Mouse (Mus musculus) B cell, adult 2 months (primary cell): ENCODE results near the gene Zzz3.

Experiments used
- DNase-seq, 2 experiments: peaks; one replicate each; pipeline ENCODE4 v3.0.0; 2022

Zzz3 gene

DNA sequence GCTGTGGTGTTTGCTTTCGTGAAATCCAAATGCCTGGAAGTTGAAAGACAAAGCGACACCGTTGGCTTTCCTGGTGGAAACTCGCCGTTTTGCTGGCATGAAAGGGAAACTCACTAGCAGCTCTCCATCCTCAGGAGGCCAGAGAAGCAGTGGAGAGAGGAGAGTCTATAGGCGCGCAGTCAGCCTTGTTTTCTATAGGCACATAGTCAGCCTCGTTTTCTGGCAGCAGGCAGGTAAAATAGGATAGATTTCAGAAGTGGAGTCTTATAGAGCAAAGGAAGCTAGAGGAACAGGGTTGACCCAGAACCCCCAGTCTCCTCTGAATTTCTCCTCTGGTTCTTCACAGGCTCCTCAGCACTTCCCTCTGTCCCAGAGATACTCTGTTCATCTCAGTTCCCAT is 72.8 kb downstream of the Zzz3 start:
- DNase-seq, result no peak

DNA sequence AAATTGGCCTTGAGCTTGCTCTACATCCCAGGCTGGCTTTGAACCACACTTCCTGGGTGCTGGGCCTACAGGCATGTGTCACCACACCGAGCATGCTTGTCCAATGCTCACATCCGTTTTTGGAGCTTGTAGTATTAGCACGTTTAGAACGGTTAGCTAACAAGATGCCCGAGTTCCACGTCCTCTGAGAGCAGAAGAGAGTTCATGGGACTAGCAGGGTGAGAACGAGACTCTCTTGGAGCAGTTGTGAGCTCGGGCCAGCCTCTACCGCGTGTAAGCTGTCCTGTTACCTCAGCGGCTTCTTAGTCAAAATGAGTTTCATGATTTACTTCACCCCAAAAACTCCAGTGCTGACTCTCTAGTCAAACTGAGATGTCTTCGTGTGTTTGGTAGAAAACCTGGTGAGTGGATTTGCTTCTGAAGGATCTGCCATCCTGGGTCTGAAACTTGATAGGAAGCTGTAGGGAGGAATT is 73.3 kb downstream of the Zzz3 start:
- DNase-seq, result no peak

DNA sequence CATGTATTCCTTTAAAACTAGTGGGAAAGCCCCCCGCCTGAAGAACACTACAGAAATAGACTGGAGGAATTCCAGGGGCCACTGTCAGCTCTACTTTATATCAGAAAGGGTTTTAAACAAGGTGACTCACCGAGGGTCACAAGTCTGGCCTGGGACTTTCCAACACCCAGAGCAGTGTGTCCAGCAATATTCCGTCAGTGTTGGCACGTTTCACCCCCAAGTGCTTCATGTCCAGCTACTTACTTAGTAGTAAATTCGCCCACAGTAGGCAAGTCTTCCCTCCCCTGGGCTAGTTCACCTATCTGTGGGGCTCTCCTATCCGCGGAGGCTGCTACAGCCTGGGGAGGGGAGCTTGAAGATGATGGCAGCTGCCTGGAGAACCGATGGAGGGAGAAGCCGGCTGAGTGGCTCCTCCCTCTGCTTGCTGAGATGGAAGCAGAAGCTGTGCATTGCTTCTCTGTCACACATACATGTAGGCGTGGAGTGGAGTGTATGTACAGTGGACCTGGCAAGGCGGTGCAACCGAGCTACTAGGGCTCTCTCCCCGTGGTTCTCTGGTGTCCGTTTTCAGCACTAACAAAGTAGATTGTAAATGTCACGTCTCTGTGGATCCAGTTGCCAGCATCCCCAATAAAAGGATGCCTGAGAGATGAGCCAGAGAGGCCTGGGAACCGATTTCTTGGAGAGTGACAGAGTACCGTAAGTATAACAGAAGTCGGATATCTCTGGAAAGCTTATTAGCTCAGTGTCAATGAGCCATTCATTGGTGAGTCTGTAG is 74.3 kb downstream of the Zzz3 start:
- DNase-seq, result no peak

DNA sequence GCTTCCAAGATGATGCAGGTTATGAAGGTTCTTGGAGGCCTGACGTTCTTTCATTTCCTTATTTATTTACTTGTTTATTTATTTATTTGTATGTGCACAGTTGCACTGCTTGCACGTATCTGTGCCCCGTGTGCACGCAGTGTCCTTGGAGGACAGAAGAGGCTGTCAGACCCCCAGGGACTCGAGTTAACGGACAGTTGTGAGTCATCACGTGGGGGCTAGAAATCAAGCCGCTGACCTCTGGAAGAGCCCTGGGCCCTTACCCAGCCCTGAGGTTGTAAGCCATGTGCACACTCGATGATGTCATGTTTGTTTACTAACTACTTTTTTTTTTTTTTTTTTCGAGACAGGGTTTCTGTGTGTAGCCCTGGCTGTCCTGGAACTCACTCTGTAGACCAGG is 75.1 kb downstream of the Zzz3 start:
- DNase-seq, result no peak

DNA sequence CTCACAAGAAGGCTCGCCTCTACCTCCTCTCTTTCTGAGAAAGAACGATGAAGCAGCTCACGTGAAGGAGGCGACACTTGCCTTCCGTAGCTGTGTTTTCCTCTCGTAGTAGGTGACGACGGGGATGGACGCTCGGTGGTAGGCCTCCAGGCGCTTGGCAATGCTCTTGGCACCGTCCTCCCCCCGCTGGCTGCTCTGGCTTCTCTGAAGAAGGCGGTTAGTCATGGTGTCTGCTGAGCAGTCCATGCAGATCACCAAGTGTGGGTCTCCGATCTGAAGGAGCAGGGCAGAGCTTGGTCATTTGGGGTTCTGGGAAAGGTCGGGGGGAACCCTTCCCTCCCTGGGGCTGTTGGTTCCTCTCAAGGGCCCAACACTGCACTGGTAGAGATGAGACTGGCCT is 77.4 kb downstream of the Zzz3 start:
- DNase-seq, result no peak

DNA sequence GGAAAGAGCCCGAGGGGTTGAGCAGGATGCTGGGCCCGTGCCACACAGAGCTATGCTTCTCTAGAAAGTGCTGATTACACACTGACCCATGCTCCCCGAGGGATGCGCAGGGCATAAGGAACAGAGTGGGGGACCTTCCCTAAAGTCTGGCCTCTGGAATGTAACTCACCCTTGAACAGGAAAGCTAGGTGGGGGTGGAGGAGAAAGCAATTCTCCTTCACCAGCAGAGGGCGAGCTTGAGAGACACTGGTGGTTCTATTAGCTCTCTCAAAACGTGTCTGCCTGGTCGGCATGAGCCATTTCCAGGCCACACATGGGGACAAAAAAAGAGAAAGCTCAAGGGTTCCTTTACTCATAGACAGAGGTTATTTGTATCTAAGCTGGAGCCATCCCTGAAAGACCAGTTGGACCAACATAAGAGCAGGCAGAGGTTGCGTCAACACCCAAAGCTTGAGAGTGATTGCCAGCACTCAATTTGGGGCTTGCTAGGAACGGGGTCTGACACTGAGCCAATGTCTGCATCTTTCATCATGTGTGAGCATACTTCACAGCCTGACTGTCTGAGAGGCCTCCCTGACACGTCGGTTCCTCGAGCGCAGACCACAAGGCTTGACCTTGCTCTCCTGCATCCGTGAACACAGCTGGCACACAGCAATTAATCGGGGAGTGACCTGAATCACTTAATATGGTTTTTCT is 79.5 kb downstream of the Zzz3 start:
- peak; percentile 50 to 51 for DNase-seq

DNA sequence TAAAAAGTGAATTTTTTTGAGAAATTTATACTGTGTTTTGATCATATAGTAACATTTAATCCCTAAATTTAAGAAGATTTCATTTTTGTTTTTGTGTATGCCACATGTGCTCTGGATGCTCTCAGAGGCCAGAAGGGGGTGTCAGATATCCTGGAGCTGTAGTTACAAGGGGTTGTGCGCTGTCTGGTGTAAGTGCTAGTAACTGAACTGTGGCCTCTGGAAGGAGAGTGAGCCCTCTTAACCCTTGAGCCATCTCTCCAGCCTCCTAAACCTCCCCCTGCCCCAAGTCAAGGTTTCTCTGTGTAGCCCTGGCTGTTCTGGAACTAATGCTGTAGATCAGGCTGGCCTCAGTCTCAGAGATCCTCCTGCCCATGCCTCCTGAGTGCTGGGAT is 80.0 kb downstream of the Zzz3 start:
- DNase-seq, result no peak

DNA sequence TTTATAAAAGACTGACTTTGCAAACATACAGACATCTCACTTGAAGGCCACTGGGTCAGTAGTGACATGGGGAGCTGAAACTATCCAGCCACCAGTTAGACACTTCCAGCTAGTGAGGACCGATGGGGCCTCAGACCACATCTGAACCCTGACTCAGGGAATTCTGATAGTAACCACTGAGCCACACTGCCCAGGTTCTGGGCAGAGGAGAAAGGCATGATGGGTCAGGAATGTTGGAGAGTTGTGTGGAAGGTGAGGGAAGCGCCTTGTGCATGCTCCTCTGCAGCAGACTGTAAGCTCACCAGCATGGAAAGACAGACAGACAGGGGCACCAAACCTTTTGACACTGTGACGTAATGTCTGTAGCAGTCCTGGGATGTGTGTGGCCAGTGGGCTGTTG is 80.6 kb downstream of the Zzz3 start:
- no peak for DNase-seq

DNA sequence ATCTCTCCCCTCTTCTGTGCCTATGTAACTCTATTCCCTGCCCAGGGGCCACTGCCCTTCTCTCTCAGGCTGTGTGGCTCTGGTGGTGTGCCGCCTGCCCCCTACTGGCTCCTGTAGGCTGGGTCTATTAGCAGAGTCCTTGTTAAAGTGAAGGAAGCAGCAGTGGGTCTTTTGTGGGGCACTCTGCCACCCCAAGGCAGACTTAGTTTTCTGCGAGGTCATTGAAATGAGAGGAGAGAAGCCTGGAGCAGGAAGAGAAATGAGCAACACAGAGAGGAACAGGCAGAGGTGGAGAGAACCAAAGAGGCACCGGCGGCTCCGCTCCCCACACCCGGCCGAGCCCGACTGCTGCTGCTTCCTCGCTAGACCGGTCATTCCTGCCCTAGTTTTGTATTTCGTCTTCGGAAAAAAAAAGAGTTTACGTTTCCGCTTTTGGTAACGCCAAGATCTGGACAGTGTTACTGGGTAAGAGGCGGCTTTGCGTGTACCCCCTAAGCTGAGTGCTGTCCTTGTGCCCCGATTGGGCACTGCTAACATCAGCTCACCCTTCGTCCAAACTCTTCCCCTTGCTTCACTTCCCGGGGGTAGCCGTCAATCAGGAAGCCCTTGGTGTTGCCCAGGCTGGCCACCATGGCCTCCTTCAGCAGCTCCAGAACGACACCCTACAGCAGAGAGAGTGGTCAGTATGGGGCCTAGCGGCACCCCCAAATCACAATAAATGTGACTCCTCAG is 82.7 kb downstream of the Zzz3 start:
- DNase-seq, result peak; percentile 70 to 74

DNA sequence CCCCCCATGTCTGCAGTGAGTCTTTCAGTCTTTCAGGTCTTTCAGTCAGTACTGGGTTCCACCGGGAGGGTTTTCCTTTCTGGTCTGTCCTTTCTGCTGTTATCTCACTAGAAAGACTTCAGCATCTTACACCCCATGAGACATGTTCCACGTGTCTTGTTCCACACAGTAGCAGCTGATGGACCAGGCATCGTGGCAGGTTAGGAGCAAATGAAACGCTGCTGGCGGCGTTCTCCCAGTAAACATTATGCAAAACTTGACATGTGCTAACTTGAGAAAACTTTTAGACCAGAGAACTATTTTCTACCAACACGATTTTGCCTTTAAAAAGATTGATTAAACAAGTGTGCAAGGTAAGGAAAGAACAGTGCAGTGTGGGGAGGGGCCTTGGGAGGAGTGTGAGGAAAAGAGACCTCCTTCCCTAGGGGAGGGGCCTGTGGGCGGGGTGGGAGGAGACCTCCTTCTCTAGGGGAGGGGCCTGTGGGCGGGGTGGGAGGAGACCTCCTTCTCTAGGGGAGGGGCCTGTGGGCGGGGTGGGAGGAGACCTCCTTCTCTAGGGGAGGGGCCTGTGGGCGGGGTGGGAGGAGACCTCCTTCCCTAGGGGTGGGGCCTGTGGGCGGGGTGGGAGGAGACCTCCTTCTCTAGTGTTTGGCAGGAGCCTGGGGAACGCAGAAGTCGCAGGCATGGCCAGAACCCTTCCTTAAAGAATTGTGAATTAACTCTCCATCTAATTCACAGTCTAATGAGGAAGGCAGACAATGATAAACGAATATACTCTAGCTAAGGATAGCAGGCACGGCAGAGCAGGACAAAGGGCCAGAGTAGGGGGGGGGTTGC is 83.5 kb downstream of the Zzz3 start:
- peak; percentile 51 to 53 for DNase-seq

DNA sequence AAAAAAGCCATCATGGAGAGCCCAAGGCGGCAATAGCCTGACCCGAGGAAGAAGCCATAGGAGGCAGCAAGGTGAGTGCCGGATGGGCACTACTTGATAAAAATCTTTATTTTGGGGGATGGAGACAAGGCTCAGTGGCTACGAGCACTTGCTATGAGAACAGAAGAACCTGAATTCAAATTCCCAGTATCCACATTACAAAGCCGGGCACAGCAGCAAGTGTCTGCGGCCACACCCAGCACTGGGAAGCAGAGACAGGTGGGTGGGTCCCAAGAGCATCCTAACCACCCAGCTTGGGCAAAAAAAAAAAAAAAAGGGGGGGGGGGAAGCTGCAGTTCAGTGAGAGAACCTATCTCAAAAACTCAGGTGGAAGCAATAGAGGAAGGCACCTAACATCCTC is 85.1 kb downstream of the Zzz3 start:
- no peak for DNase-seq

DNA sequence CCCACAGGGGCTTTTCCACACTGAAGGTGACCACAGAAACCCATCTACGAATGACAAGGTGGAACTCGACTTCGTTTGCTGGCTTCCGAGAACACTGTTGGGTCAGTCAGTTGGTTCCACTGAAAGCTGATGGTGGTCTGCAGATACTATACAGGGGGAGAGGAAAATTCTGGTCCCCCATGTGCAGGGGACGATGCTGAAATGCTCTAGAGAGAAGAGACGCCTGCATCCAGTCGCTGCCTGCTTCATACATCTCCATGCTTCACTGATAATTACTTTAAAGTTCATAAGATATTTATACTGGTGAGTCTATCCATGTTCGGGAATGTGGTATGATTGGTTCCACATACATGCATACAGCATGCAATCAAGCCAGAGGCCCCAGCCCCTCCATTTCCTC is 86.9 kb downstream of the Zzz3 start:
- DNase-seq, result no peak

DNA sequence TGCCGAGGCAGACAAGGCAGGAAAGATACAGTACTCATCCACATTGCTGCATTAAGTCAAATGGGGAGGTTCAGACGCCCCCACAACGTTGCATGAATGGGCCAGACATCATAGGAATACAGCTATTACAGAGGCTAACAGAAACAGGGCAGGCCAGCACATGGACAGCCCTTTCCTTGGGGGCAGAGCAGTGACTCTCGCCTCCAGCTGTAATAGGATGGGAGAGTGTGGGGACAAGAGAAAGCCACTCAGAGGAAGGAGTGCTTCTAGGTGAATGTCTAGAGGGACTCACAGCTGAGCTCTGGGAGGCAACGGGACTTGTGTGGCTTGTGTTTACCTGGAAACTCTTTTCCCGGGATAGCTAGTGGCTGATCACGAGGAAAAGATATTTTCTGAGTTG is 88.5 kb downstream of the Zzz3 start:
- DNase-seq, result no peak

DNA sequence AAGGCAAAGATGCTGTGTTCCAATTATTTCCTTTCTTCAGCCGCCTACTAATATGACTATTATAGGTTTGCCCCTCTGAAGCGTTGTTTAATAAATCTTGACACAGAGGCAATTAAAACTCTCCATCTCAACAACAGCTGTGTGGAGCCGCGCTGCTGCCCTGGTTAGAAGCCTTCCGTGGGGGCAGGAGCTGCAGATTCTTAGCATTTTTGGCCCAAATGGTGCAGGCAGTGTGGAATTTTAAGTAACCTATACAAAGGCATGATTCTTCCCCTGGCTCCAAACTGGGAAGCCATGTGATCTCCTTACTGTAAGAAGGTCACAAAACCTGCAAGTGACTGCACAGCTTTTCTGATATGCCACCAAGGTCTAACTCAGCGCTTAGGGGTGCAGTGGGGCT is 88.9 kb downstream of the Zzz3 start:
- DNase-seq, result no peak

DNA sequence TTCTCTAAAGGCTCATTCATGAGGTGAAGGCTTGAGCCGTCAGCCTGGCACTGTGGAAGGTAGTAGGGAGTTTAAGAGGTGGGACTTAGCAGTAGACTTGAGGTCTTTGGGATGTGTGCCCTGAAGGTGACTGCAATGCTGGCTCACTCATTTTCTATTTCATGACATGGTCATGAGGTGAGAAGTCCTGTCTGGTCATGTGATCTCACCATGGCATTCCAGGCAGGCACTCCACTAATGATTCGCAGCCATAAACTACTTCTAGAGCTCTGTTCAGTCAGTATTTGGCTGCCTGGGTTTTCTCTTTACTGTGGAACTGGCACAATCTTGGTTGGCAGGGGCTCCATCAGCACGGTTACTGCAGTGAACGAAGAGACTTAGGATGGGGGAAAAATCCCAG is 93.7 kb downstream of the Zzz3 start:
- no peak for DNase-seq

DNA sequence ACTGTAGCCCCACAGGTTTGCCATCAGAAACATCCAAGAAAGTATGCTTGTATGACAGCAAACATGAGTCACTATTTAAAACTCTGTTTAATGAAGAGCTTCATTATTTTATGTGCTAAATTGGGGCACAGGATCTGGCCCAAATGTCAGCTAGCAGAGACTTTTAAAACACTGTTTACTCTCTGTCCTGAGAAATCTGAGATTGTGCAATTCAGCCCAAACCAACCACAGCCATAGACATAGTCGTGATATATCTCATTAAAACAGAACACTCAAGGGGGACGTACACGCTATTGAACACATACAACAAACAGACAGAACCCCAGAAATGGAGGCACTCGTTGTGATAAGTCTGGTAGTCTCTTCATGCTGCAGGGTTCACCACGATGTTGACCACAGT is 95.2 kb downstream of the Zzz3 start:
- no peak for DNase-seq

DNA sequence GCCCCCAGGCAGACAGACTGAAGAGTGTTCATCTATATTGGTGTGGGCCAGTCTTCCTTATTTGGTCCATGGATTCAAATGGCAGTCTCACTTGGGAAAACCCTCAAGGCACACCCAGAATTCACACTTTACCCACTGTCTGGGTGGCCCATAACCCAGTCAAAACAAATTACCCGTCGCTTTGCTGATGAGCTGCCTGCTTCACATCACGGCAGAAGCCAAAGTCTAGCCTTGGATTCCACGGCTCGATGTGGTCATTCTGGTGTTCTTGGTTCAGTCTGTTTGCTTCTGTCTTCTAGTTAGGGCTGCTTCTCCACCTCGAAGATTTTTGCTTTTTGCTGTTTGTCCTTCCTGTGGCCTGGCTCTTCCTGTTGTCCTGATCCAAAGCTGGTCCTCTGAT is 97.0 kb downstream of the Zzz3 start:
- no peak for DNase-seq

DNA sequence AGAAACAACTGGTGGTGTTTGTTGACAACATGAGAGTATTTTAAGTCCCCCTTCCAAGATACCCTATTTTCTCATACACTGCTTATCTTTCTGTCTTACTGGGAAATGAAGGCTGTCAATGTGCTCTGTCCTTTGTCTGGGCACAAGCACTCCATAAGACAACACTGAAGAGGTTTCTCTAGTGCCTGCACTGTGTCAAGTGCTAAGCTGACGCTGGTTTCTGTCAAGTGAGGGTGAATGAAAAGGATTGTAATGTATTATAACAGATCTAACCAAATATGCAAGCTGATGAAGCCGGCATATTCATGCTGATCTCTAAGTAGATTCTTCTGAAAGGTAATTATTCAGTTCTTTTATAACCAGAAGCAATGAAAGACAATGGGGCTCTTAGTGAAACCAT is 98.5 kb downstream of the Zzz3 start:
- no peak for DNase-seq

DNA sequence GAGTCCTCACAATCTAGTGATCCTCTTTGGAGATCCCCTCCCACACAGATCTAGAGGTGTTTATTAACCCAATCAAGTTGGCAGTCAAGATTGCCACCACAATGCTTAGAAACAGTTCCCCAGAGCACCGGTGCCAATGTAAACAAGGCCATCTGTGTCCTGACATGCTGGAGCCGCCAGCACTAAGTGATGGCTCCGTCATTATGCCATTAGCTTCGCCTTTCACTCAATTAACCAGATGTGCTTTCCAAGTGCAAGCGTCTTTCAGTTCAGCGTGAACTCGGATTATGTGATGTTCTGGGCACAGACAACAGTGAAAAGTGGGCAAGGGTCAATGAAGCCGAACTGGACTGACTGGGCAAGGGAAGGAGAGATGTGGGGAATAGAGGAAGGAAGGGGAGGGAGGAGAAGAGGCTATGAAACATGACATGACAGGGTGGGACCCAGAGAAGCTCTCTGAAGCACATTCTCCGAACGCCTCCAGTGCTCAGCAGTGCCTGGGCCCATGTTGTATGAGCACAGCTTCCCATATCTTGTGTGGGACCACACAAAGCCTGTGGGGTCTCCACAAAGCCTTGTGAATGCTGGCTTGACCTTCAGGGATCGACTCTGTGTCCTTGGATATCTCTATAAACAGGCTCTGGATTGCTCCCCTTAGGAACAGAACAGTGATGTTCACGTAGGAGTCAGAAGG is 99.5 kb downstream of the Zzz3 start:
- no peak for DNase-seq

DNA sequence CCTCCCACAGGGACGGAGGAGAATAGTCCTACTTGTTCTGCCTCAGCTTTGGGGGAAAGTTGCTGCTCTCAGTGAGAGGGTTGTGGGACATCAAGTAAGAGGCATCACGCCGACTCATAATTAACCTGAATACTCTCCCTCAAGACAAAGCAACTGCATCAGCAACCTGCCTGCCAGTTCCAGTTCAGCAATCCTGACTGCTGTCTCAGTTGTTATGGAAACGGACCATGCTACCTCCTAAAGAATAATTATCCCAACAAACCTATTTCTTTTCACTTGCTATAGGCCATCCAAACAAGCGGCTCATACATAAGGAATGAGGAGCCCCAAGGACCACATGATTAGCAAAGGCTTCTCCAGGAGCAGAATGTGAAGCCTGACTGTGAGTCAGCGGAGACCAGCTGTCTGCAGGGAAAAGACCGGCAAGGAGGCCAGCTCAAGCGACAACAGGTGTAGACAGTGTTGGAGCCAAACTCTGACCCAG is 100.2 kb downstream of the Zzz3 start:
- DNase-seq, result no peak

DNA sequence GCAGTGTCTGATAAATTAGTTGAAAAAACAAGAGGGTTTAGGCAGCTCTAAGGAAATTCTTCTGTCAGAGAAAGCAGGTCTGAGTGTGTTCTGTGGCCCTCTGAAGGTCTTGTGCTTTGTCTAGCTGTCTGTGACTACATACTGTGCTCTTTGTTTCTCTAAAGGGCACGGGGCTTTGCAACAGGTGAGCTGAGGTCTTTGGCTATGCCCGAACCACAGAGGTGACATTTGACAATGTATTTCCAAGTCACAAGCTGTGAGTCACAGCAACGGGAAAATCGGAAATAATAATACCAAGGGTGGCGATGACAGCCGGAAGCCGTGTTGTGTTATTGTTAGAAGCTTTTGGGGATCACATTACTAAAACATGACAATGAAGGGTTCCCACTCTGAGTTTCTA is 101.8 kb downstream of the Zzz3 start:
- no peak for DNase-seq

DNA sequence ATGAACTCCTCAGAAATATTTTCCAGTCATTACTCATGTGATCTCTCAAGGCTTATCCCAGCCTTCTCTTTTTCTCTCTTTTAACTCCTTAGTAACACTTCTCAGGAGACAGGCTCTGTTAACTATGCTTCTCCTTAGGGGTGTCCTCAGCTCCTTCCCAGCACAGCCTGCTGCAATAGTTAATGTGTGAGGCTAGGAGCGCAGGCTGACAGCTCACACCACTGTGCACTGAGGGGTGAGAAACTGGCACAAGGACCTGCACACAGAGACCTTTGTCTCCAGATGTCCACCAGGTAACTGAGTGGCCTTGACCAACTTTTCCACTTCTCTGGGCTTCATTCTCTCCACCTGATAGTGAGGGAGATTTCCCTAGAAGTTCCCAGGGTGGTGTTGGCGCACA is 102.6 kb downstream of the Zzz3 start:
- no peak for DNase-seq
